Mouse (Mus musculus): Measurements from ENCODE around the gene Fhad1.

DNA sequence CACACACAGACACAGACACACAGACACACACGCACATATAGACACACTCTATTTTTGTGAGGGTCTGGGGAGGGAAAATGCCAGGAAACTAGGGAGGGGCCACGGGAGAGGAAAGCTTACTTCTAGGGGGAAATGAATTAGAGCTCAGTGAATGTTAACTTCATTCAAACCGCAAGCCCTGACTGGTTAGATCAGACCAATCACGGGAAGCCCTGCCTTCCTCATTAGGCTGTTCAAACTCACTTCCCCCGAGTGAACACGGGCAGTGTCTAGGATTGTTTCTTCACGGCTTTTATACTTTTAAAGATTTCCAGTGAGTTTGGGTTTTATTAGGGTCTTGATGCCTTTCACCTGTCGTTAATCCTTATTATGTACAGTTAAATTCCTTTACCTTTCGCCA lies 37.5 kb downstream of the Fhad1 start:
- TF ChIP-seq POLR2AphosphoS2 (IDR thresholded peaks at IDR 0.05; ENCODE audit: low read depth, low read length) (no peak), EP300 (IDR thresholded peaks at IDR 0.05; ENCODE audit: low read length) (no peak), MAZ (IDR thresholded peaks at IDR 0.05; ENCODE audit: low read depth, low read length) (no peak)
